Mouse (Mus musculus): ENCODE measurements around the gene Kifc3. TPM values are rescaled to one million over a fixed set of nuclear protein-coding genes. Genes with fewer than 3 reads are reported as not detected.
A peak's percentile ranks its signal among the peaks of the same experiment; 100 is the strongest.

Kifc3 gene
- polyA plus RNA-seq, 1 experiment from 2014 or later: 28.5 TPM

DNA sequence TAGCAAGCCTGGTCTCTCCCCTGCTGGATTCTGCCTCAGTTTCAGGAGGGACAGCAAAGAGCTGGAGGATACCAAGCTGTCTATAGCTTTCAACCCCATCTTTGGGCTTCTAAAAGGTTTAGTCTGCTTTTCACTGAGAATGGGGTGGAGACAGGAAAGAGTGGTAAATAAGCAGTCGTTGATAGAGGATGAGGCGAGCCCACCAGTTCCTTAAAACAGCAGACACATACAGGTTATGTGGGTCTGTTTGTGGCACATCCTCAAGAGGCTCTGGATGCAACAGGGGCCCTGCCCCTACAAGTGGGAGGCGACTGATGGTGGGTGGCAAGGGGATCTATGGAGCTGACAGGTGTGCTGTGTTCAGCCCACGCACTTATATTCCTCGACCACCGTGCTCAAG, 144.0 kb downstream of the Kifc3 start:
- no peaks in the 10 kb centered on the region for H3K27me3 ChIP-seq (replicated peaks)
- WGBS: 87% methylated on average over 6 of the region's 6 CpGs
- no peaks in the 10 kb centered on the region for H3K9me3 ChIP-seq (replicated peaks)
- H3K4me2 ChIP-seq: no peak overlapping the region
- ATAC-seq (ENCODE audit: low FRiP score): no peak
- H3K27ac ChIP-seq (replicated peaks): no peak overlapping the region
- no peaks in the 10 kb centered on the region for H3K36me3 ChIP-seq
- H3K9ac ChIP-seq (replicated peaks): no peak overlapping the region
- H3K4me3 ChIP-seq (replicated peaks): no peak overlapping the region
- peaks cover 4% of the 10 kb centered on the region; the same call in 1 of the 2 replicates for H3K4me1 ChIP-seq

DNA sequence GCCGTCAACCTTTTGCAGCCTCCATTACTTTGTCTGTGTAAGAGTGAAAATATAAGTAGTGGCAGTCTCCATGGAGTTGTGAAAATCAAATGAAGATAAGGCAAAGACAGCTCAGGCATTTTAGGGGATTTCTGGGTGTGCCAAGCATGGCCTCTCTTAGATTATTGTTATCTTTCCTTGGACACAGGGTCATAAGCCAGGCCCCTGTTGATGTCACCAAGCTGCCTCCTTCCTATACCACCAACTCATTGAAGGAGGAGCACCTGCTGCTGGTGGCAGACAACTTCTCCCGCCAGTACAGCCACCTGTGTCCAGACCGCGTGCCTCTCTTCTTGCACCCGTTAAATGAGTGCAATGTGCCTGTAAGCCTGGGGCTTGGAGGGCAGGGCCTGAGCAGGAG, 146.2 kb downstream of the Kifc3 start:
- Histone ChIP-seq H3K4me2 (no peak overlapping the region), H3K4me1 (peaks cover 4% of the 10 kb centered on the region; the same call in 1 of the 2 replicates), H3K27me3 (replicated peaks) (no peaks in the 10 kb centered on the region), H3K9me3 (replicated peaks) (no peaks in the 10 kb centered on the region), H3K9ac (replicated peaks) (no peak overlapping the region), H3K27ac (replicated peaks) (no peak overlapping the region), H3K4me3 (replicated peaks) (no peak overlapping the region), H3K36me3 (no peaks in the 10 kb centered on the region)
- WGBS: 77% methylated on average over 5 of the region's 5 CpGs
- no peak for ATAC-seq (ENCODE audit: low FRiP score)

GRCm38 (mm10) chr8:95054927-95055510, 147.6 kb downstream of the Kifc3 start, which contains the start of gene Drc7:
Gene Drc7 (plus strand): TSS chr8:95055103.
- Histone ChIP-seq H3K27me3 (replicated peaks) (no peaks in the 10 kb centered on the region), H3K4me2 (peak within 1 kb of the TSS; percentile 20; the same call in 1 of the 2 replicates), H3K4me3 (replicated peaks) (no peak within 1 kb of the TSS), H3K4me1 (peaks cover 4% of the 10 kb centered on the region; the same call in 1 of the 2 replicates), H3K36me3 (no peaks in the 10 kb centered on the region), H3K9ac (replicated peaks) (no peak within 1 kb of the TSS), H3K9me3 (replicated peaks) (no peaks in the 10 kb centered on the region), H3K27ac (replicated peaks) (no peak within 1 kb of the TSS)
- ATAC-seq (ENCODE audit: low FRiP score): peak; percentile 82
- WGBS: 29% methylated on average over 2 of the region's 2 CpGs

GRCm38 (mm10) chr8:95054438-95054837, 148.2 kb downstream of the Kifc3 start:
- 64% methylated on average over 6 of the region's 6 CpGs for WGBS
- no peak; the same call in 1 of the 2 replicates for ATAC-seq (ENCODE audit: low FRiP score)
- no peak overlapping the region for H3K4me3 ChIP-seq (replicated peaks)
- H3K27ac ChIP-seq (replicated peaks): no peak overlapping the region
- no peaks in the 10 kb centered on the region for H3K9me3 ChIP-seq (replicated peaks)
- no peaks in the 10 kb centered on the region for H3K27me3 ChIP-seq (replicated peaks)
- no peak overlapping the region for H3K4me2 ChIP-seq
- no peak overlapping the region for H3K9ac ChIP-seq (replicated peaks)
- peaks cover 4% of the 10 kb centered on the region; the same call in 1 of the 2 replicates for H3K4me1 ChIP-seq
- H3K36me3 ChIP-seq: no peaks in the 10 kb centered on the region

Other genes with a start within 250 kb of the Kifc3 start
- 80.9 and 96.9 TPM in 2 replicates for gene Adgrg1, start 228.1 kb downstream of the Kifc3 start, polyA plus RNA-seq (2015; fragmentation: Nextera tagmentation; extraction: Ambion mirVana)
- 0.95 and 4.7 TPM in 2 replicates for gene Adgrg3, start 185.1 kb downstream of the Kifc3 start, polyA plus RNA-seq (2015; fragmentation: Nextera tagmentation; extraction: Ambion mirVana)
- gene Drc7, start 147.7 kb downstream of the Kifc3 start, polyA plus RNA-seq (2015; fragmentation: Nextera tagmentation; extraction: Ambion mirVana): 1.2 and 1.8 TPM in 2 replicates
- gene Katnb1, start 121.6 kb downstream of the Kifc3 start, polyA plus RNA-seq (2015; fragmentation: Nextera tagmentation; extraction: Ambion mirVana): 41.5 and 43.3 TPM in 2 replicates
- 0.26 and 0.86 TPM in 2 replicates for gene Cngb1, start 103.8 kb upstream of the Kifc3 start, polyA plus RNA-seq (2015; fragmentation: Nextera tagmentation; extraction: Ambion mirVana)
- 1.7 and 2.5 TPM in 2 replicates for gene Tepp, start 107.8 kb upstream of the Kifc3 start, polyA plus RNA-seq (2015; fragmentation: Nextera tagmentation; extraction: Ambion mirVana)
- gene Zfp319, start 129.1 kb upstream of the Kifc3 start, polyA plus RNA-seq (2015; fragmentation: Nextera tagmentation; extraction: Ambion mirVana): 12.4 and 12.6 TPM in 2 replicates
- gene Usb1, start 129.5 kb upstream of the Kifc3 start, polyA plus RNA-seq (2015; fragmentation: Nextera tagmentation; extraction: Ambion mirVana): 30.1 and 33.0 TPM in 2 replicates
- 20.9 and 21.4 TPM in 2 replicates for gene Mmp15, start 149.5 kb upstream of the Kifc3 start, polyA plus RNA-seq (2015; fragmentation: Nextera tagmentation; extraction: Ambion mirVana)
- gene Cfap20, start 232.1 kb upstream of the Kifc3 start, polyA plus RNA-seq (2015; fragmentation: Nextera tagmentation; extraction: Ambion mirVana): 121 and 123 TPM in 2 replicates